Mouse (Mus musculus) embryo, embryonic 11.5 days (tissue): ENCODE data around the gene Crocc2.

Source experiments
- DNase-seq: peaks from one replicate; pipeline ENCODE4 v3.0.0-alpha.2; 2012; ENCODE audit warnings: low read depth, low spot score

Gene Crocc2

GRCm38 (mm10) chr1:93214612-93215011 lies 46.1 kb downstream of the Crocc2 start:
- DNase-seq: no peak

GRCm38 (mm10) chr1:93216839-93217497 lies 48.4 kb downstream of the Crocc2 start:
- DNase-seq: no peak

GRCm38 (mm10) chr1:93217530-93217929 lies 49.0 kb downstream of the Crocc2 start:
- no peak for DNase-seq

- no peak for DNase-seq
These were observed 52.3 kb downstream of the Crocc2 start for GRCm38 (mm10) chr1:93220776-93221175.

- no peak for DNase-seq
These were observed 55.4 kb downstream of the Crocc2 start for GRCm38 (mm10) chr1:93223972-93224371.

GRCm38 (mm10) chr1:93225226-93225625 lies 56.7 kb downstream of the Crocc2 start:
- DNase-seq: no peak

GRCm38 (mm10) chr1:93225731-93226520 lies 57.4 kb downstream of the Crocc2 start:
- DNase-seq: no peak

- DNase-seq: no peak
These were observed 58.9 kb downstream of the Crocc2 start for GRCm38 (mm10) chr1:93227303-93227975.

- no peak for DNase-seq
These were observed 59.4 kb downstream of the Crocc2 start for GRCm38 (mm10) chr1:93227976-93228365.

- DNase-seq: no peak
These were observed 60.7 kb downstream of the Crocc2 start for GRCm38 (mm10) chr1:93229221-93229620.

- no peak for DNase-seq
These were observed 61.1 kb downstream of the Crocc2 start for GRCm38 (mm10) chr1:93229626-93230025.

GRCm38 (mm10) chr1:93235576-93236544 lies 67.3 kb downstream of the Crocc2 start, which contains the start of gene Sned1:
Sned1 (plus strand) TSS chr1:93235841.
- peak; percentile 80 for DNase-seq

GRCm38 (mm10) chr1:93236545-93236924 lies 68.0 kb downstream of the Crocc2 start:
- DNase-seq: no peak

GRCm38 (mm10) chr1:93237676-93238075 lies 69.2 kb downstream of the Crocc2 start:
- no peak for DNase-seq

- DNase-seq: no peak
These were observed 69.7 kb downstream of the Crocc2 start for GRCm38 (mm10) chr1:93238201-93238600.

- DNase-seq: no peak
These were observed 77.4 kb downstream of the Crocc2 start for GRCm38 (mm10) chr1:93245936-93246335.

- DNase-seq: no peak
These were observed 84.1 kb downstream of the Crocc2 start for GRCm38 (mm10) chr1:93252586-93252985.

- DNase-seq: no peak
These were observed 87.2 kb downstream of the Crocc2 start for GRCm38 (mm10) chr1:93255761-93256160.

- no peak for DNase-seq
These were observed 89.0 kb downstream of the Crocc2 start for GRCm38 (mm10) chr1:93257560-93257959.

- DNase-seq: peak; percentile 27
These were observed 98.7 kb downstream of the Crocc2 start for GRCm38 (mm10) chr1:93267207-93267606.

GRCm38 (mm10) chr1:93268246-93268645 lies 99.7 kb downstream of the Crocc2 start:
- no peak for DNase-seq
